Mouse (Mus musculus) ovary, postnatal 36 days (tissue): ENCODE measurements around the gene Tlr13.

ENCODE experiments used
- DNase-seq: peaks from one replicate; pipeline ENCODE4 v3.0.0; 2022; ENCODE audit warnings: low spot score, mixed read lengths

Gene Tlr13

GRCm38 (mm10) chrX:106142936-106143335, at the start of gene Tlr13:
Gene Tlr13 (plus strand): TSS chrX:106143204.
- no peak for DNase-seq

GRCm38 (mm10) chrX:106105464-106105863, 37.5 kb upstream of the Tlr13 start:
- DNase-seq: peak; percentile 36

- no peak for DNase-seq
Measured at GRCm38 (mm10) chrX:106113881-106114280, 29.1 kb upstream of the Tlr13 start.

- DNase-seq: no peak
Measured at GRCm38 (mm10) chrX:106114674-106115073, 28.3 kb upstream of the Tlr13 start.

GRCm38 (mm10) chrX:106122823-106123222, 20.2 kb upstream of the Tlr13 start:
- DNase-seq: no peak

GRCm38 (mm10) chrX:106128283-106128682, 14.7 kb upstream of the Tlr13 start:
- no peak for DNase-seq

GRCm38 (mm10) chrX:106129877-106130276, 13.1 kb upstream of the Tlr13 start:
- DNase-seq: no peak

GRCm38 (mm10) chrX:106134916-106135315, 8.1 kb upstream of the Tlr13 start:
- no peak for DNase-seq

- no peak for DNase-seq
Measured at GRCm38 (mm10) chrX:106135484-106135883, 7.5 kb upstream of the Tlr13 start.

- DNase-seq: no peak
Measured at GRCm38 (mm10) chrX:106135916-106136575, 7.0 kb upstream of the Tlr13 start.

GRCm38 (mm10) chrX:106139309-106140070, 3.5 kb upstream of the Tlr13 start:
- DNase-seq: no peak

- DNase-seq: no peak
Measured at GRCm38 (mm10) chrX:106148185-106148584, 5.2 kb downstream of the Tlr13 start.

GRCm38 (mm10) chrX:106149460-106149859, 6.5 kb downstream of the Tlr13 start:
- DNase-seq: no peak

- no peak for DNase-seq
Measured at GRCm38 (mm10) chrX:106154180-106154586, 11.2 kb downstream of the Tlr13 start.

- DNase-seq: no peak
Measured at GRCm38 (mm10) chrX:106155892-106156291, 12.9 kb downstream of the Tlr13 start.

GRCm38 (mm10) chrX:106163995-106164394, 21.0 kb downstream of the Tlr13 start:
- DNase-seq: no peak

- DNase-seq: no peak
Measured at GRCm38 (mm10) chrX:106164555-106164954, 21.6 kb downstream of the Tlr13 start.

GRCm38 (mm10) chrX:106165089-106165488, 22.1 kb downstream of the Tlr13 start:
- DNase-seq: no peak

GRCm38 (mm10) chrX:106171106-106171852, 28.3 kb downstream of the Tlr13 start:
- DNase-seq: peak; percentile 45

GRCm38 (mm10) chrX:106171853-106172154, 28.8 kb downstream of the Tlr13 start:
- no peak for DNase-seq

- no peak for DNase-seq
Measured at GRCm38 (mm10) chrX:106176331-106176730, 33.3 kb downstream of the Tlr13 start.

- DNase-seq: no peak
Measured at GRCm38 (mm10) chrX:106184279-106184678, 41.3 kb downstream of the Tlr13 start.

GRCm38 (mm10) chrX:106185706-106186105, 42.7 kb downstream of the Tlr13 start:
- no peak for DNase-seq
